Mouse (Mus musculus): ENCODE measurements around the gene Ldb2. TPM values are rescaled to one million over a fixed set of nuclear protein-coding genes. Genes with fewer than 3 reads are reported as not detected.

Ldb2 gene
- polyA plus RNA-seq, 1 experiment from 2014 or later, result 12.0 TPM

- ATAC-seq, result no peak
- Histone ChIP-seq H3K9ac (ENCODE audit: low read depth, low read length) (no peak overlapping the region), H3K27ac (ENCODE audit: low read depth, low read length) (no peak overlapping the region), H3K36me3 (ENCODE audit: control insufficient read depth, insufficient read depth) (no peaks in the 10 kb centered on the region), H3K4me2 (replicated peaks; ENCODE audit: low read depth) (no peak overlapping the region), H3K4me1 (replicated peaks; ENCODE audit: control insufficient read depth, insufficient read depth, low read length) (no peaks in the 10 kb centered on the region), H3K4me3 (ENCODE audit: low read depth, low read length) (no peak overlapping the region), H3K27me3 (replicated peaks; ENCODE audit: control insufficient read depth, insufficient read depth, low read length) (no peaks in the 10 kb centered on the region), H3K9me3 (ENCODE audit: control insufficient read depth) (no peaks in the 10 kb centered on the region)
- 65% methylated on average over 5 of the region's 5 CpGs for WGBS
- no peak for TF ChIP-seq CTCF (IDR thresholded peaks at IDR 0.05; ENCODE audit: low read depth)
These were observed 105.8 kb downstream of the Ldb2 start for GRCm38 (mm10) chr5:44693674-44694073.

- 0 out of 2 replicates have a peak, but pooled peaks have one; percentile 22 for ATAC-seq
- Histone ChIP-seq H3K27me3 (replicated peaks; ENCODE audit: control insufficient read depth, insufficient read depth, low read length) (no peaks in the 10 kb centered on the region), H3K36me3 (ENCODE audit: control insufficient read depth, insufficient read depth) (no peaks in the 10 kb centered on the region), H3K9me3 (ENCODE audit: control insufficient read depth) (no peaks in the 10 kb centered on the region), H3K9ac (ENCODE audit: low read depth, low read length) (no peak overlapping the region), H3K4me3 (ENCODE audit: low read depth, low read length) (no peak overlapping the region), H3K4me1 (replicated peaks; ENCODE audit: control insufficient read depth, insufficient read depth, low read length) (no peaks in the 10 kb centered on the region), H3K4me2 (replicated peaks; ENCODE audit: low read depth) (no peak overlapping the region), H3K27ac (ENCODE audit: low read depth, low read length) (no peak overlapping the region)
- 56% methylated on average over 6 of the region's 6 CpGs for WGBS
- no peak for TF ChIP-seq CTCF (IDR thresholded peaks at IDR 0.05; ENCODE audit: low read depth)
These were observed 113.1 kb downstream of the Ldb2 start for GRCm38 (mm10) chr5:44686344-44686743.

- Histone ChIP-seq H3K9me3 (ENCODE audit: control insufficient read depth) (no peaks in the 10 kb centered on the region), H3K4me3 (ENCODE audit: low read depth, low read length) (no peak overlapping the region), H3K9ac (ENCODE audit: low read depth, low read length) (no peak overlapping the region), H3K4me2 (replicated peaks; ENCODE audit: low read depth) (no peak overlapping the region), H3K4me1 (replicated peaks; ENCODE audit: control insufficient read depth, insufficient read depth, low read length) (no peaks in the 10 kb centered on the region), H3K27me3 (replicated peaks; ENCODE audit: control insufficient read depth, insufficient read depth, low read length) (no peaks in the 10 kb centered on the region), H3K27ac (ENCODE audit: low read depth, low read length) (no peak overlapping the region), H3K36me3 (ENCODE audit: control insufficient read depth, insufficient read depth) (no peaks in the 10 kb centered on the region)
- 71% methylated on average over 3 of the region's 3 CpGs for WGBS
- TF ChIP-seq CTCF (IDR thresholded peaks at IDR 0.05; ENCODE audit: low read depth), result no peak
- ATAC-seq, result no peak
These were observed 118.3 kb downstream of the Ldb2 start for GRCm38 (mm10) chr5:44681054-44681638.

GRCm38 (mm10) chr5:44677814-44678213, 121.7 kb downstream of the Ldb2 start:
- TF ChIP-seq CTCF (IDR thresholded peaks at IDR 0.05; ENCODE audit: low read depth), result no peak
- no peak for ATAC-seq
- H3K9me3 ChIP-seq (ENCODE audit: control insufficient read depth), result no peaks in the 10 kb centered on the region
- no peak overlapping the region for H3K4me2 ChIP-seq (replicated peaks; ENCODE audit: low read depth)
- H3K9ac ChIP-seq (ENCODE audit: low read depth, low read length), result no peak overlapping the region
- no peak overlapping the region for H3K4me3 ChIP-seq (ENCODE audit: low read depth, low read length)
- H3K4me1 ChIP-seq (replicated peaks; ENCODE audit: control insufficient read depth, insufficient read depth, low read length), result no peaks in the 10 kb centered on the region
- no peaks in the 10 kb centered on the region for H3K36me3 ChIP-seq (ENCODE audit: control insufficient read depth, insufficient read depth)
- WGBS, result 52% methylated on average over 5 of the region's 5 CpGs
- no peak overlapping the region for H3K27ac ChIP-seq (ENCODE audit: low read depth, low read length)
- H3K27me3 ChIP-seq (replicated peaks; ENCODE audit: control insufficient read depth, insufficient read depth, low read length), result no peaks in the 10 kb centered on the region

- 90% methylated on average over 5 of the region's 5 CpGs for WGBS
- no peak overlapping the region for H3K4me2 ChIP-seq (replicated peaks; ENCODE audit: low read depth)
- no peaks in the 10 kb centered on the region for H3K36me3 ChIP-seq (ENCODE audit: control insufficient read depth, insufficient read depth)
- TF ChIP-seq CTCF (IDR thresholded peaks at IDR 0.05; ENCODE audit: low read depth), result no peak
- no peak for ATAC-seq
- H3K27me3 ChIP-seq (replicated peaks; ENCODE audit: control insufficient read depth, insufficient read depth, low read length), result no peaks in the 10 kb centered on the region
- no peak overlapping the region for H3K27ac ChIP-seq (ENCODE audit: low read depth, low read length)
- no peak overlapping the region for H3K4me3 ChIP-seq (ENCODE audit: low read depth, low read length)
- no peaks in the 10 kb centered on the region for H3K9me3 ChIP-seq (ENCODE audit: control insufficient read depth)
- no peak overlapping the region for H3K9ac ChIP-seq (ENCODE audit: low read depth, low read length)
- H3K4me1 ChIP-seq (replicated peaks; ENCODE audit: control insufficient read depth, insufficient read depth, low read length), result no peaks in the 10 kb centered on the region
These were observed 123.2 kb downstream of the Ldb2 start for GRCm38 (mm10) chr5:44676145-44676754.

- H3K9me3 ChIP-seq (ENCODE audit: control insufficient read depth), result no peaks in the 10 kb centered on the region
- no peaks in the 10 kb centered on the region for H3K4me1 ChIP-seq (replicated peaks; ENCODE audit: control insufficient read depth, insufficient read depth, low read length)
- no peak overlapping the region for H3K4me3 ChIP-seq (ENCODE audit: low read depth, low read length)
- no peak overlapping the region for H3K27ac ChIP-seq (ENCODE audit: low read depth, low read length)
- TF ChIP-seq CTCF (IDR thresholded peaks at IDR 0.05; ENCODE audit: low read depth), result no peak
- no peaks in the 10 kb centered on the region for H3K36me3 ChIP-seq (ENCODE audit: control insufficient read depth, insufficient read depth)
- no peaks in the 10 kb centered on the region for H3K27me3 ChIP-seq (replicated peaks; ENCODE audit: control insufficient read depth, insufficient read depth, low read length)
- WGBS, result 31% methylated on average over 2 of the region's 2 CpGs
- no peak for ATAC-seq
- no peak overlapping the region for H3K9ac ChIP-seq (ENCODE audit: low read depth, low read length)
- no peak overlapping the region for H3K4me2 ChIP-seq (replicated peaks; ENCODE audit: low read depth)
These were observed 129.1 kb downstream of the Ldb2 start for GRCm38 (mm10) chr5:44670336-44670735.

All from intestine, postnatal 0 days (tissue).